Mouse (Mus musculus): Measurements from ENCODE around the gene Dcxr. TPM values are rescaled to one million over a fixed set of nuclear protein-coding genes. Genes with fewer than 3 reads are reported as not detected.

The Dcxr gene
- polyA plus RNA-seq, 1 experiment from 2014 or later = 11.9 TPM

- 61% methylated on average over 11 of the region's 11 CpGs for WGBS
- Histone ChIP-seq H3K9me3 (ENCODE audit: control insufficient read depth, low read length) (no peaks in the 10 kb centered on the region), H3K36me3 (ENCODE audit: control insufficient read depth, insufficient read depth, low read length) (no peaks in the 10 kb centered on the region), H3K9ac (ENCODE audit: low read length) (no peak overlapping the region), H3K4me2 (ENCODE audit: low read length) (no peak overlapping the region), H3K27ac (replicated peaks in 1 of 2; ENCODE audit: control insufficient read depth in 1 of 2, insufficient read depth in 1 of 2, low read depth in 2 of 2, low read length in 2 of 2) (no peak overlapping the region), H3K4me3 (ENCODE audit: control insufficient read depth in 1 of 2, insufficient read depth in 1 of 2, low read depth in 1 of 2, low read length in 2 of 2) (no peak overlapping the region), H3K4me1 (ENCODE audit: control insufficient read depth in 2 of 2, insufficient read depth in 2 of 2, low read length in 2 of 2) (peaks cover 2 to 7% of the 10 kb centered on the region in 2 experiments; a peak in 1 of 4 replicates), H3K27me3 (ENCODE audit: control insufficient read depth, insufficient read depth, low read length) (peaks cover 23% of the 10 kb centered on the region)
- no peak for ATAC-seq (ENCODE audit: insufficient number of reproducible peaks, insufficient read depth, low FRiP score, low read depth)
Observed at GRCm38 (mm10) chr11:120728530-120729240, 1.6 kb upstream of the Dcxr start.

DNA sequence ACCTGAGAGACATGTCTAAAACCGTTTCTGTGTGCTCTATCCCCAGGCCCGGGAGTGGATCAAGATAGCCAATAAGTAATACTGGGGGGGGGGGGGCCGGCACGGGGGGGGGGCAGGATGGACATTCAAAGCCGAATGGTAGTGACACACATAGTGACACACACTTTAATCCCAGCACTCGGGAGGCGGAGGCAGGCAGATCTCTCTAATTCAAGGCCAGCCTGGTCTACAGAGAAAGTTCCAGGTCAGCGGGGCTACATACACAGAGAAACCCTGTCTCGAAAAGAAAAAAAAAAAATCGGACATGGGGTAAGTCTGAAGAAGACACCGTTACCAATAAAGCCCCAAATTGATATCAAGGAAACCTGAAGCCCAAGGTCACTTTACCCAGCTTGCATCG, 483 bp upstream of the Dcxr start:
- H3K27me3 ChIP-seq (ENCODE audit: control insufficient read depth, insufficient read depth, low read length) = peaks cover 34% of the 10 kb centered on the region
- no peaks in the 10 kb centered on the region for H3K36me3 ChIP-seq (ENCODE audit: control insufficient read depth, insufficient read depth, low read length)
- no peak for ATAC-seq (ENCODE audit: insufficient number of reproducible peaks, insufficient read depth, low FRiP score, low read depth)
- H3K9ac ChIP-seq (ENCODE audit: low read length) = no peak overlapping the region
- H3K27ac ChIP-seq (replicated peaks in 1 of 2; ENCODE audit: control insufficient read depth in 1 of 2, insufficient read depth in 1 of 2, low read depth in 2 of 2, low read length in 2 of 2) = no peak overlapping the region
- peak overlapping the region; percentile 78; the same call in 1 of the 2 replicates for H3K4me2 ChIP-seq (ENCODE audit: low read length)
- H3K4me1 ChIP-seq (ENCODE audit: control insufficient read depth in 2 of 2, insufficient read depth in 2 of 2, low read length in 2 of 2) = peaks cover 0 to 7% of the 10 kb centered on the region in 2 experiments; a peak in 1 of 4 replicates
- H3K9me3 ChIP-seq (ENCODE audit: control insufficient read depth, low read length) = no peaks in the 10 kb centered on the region
- WGBS = 64% methylated on average over 12 of the region's 12 CpGs
- no peak overlapping the region for H3K4me3 ChIP-seq (ENCODE audit: control insufficient read depth in 1 of 2, insufficient read depth in 1 of 2, low read depth in 1 of 2, low read length in 2 of 2)

- 21% methylated on average over 32 of the region's 36 CpGs for WGBS
Observed at GRCm38 (mm10) chr11:120726243-120727168, 575 bp downstream of the Dcxr start.

DNA sequence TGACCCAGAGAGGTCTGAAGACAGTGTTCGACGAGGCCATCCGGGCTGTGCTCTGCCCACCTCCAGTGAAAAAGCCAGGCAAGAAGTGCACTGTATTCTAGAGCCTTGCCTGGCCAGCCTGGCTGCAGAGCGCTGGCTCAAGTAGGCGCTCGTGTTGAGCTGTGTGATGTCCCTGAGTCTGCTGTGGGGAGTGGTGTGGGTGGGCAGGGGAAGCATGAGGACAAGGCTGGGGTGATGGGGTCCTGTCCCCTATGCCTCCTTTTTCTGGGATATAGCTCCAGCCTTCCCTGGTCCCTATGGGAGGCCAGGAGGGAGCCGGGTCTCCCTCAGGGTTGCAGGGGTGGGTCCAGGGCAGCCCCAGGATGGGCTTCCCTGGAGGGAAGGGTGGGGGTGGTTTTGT, 3.6 kb downstream of the Dcxr start:
- H3K27me3 ChIP-seq (ENCODE audit: control insufficient read depth, insufficient read depth, low read length) = peaks cover 40% of the 10 kb centered on the region
- ATAC-seq (ENCODE audit: insufficient number of reproducible peaks, insufficient read depth, low FRiP score, low read depth) = no peak
- peaks cover 7 to 17% of the 10 kb centered on the region in 2 experiments; a peak in 3 of 4 replicates for H3K4me1 ChIP-seq (ENCODE audit: control insufficient read depth in 2 of 2, insufficient read depth in 2 of 2, low read length in 2 of 2)
- no peak overlapping the region for H3K4me3 ChIP-seq (ENCODE audit: control insufficient read depth in 1 of 2, insufficient read depth in 1 of 2, low read depth in 1 of 2, low read length in 2 of 2)
- H3K9ac ChIP-seq (ENCODE audit: low read length) = no peak overlapping the region
- WGBS = 78% methylated on average over 7 of the region's 7 CpGs
- no peak overlapping the region for H3K27ac ChIP-seq (replicated peaks in 1 of 2; ENCODE audit: control insufficient read depth in 1 of 2, insufficient read depth in 1 of 2, low read depth in 2 of 2, low read length in 2 of 2)
- no peak overlapping the region for H3K4me2 ChIP-seq (ENCODE audit: low read length)
- peaks cover 13% of the 10 kb centered on the region for H3K36me3 ChIP-seq (ENCODE audit: control insufficient read depth, insufficient read depth, low read length)
- no peaks in the 10 kb centered on the region for H3K9me3 ChIP-seq (ENCODE audit: control insufficient read depth, low read length)

More at GRCm38 (mm10) chr11:120726243-120727168, 575 bp downstream of the Dcxr start:
- Histone ChIP-seq H3K27me3 (ENCODE audit: control insufficient read depth, insufficient read depth, low read length) (peaks cover 44% of the 10 kb centered on the region), H3K4me2 (ENCODE audit: low read length) (peak overlapping the region; percentile 78), H3K9me3 (ENCODE audit: control insufficient read depth, low read length) (no peaks in the 10 kb centered on the region), H3K36me3 (ENCODE audit: control insufficient read depth, insufficient read depth, low read length) (no peaks in the 10 kb centered on the region), H3K4me3 (ENCODE audit: control insufficient read depth in 1 of 2, insufficient read depth in 1 of 2, low read depth in 1 of 2, low read length in 2 of 2) (peak overlapping the region; percentile 52 to 59), H3K9ac (ENCODE audit: low read length) (peak overlapping the region; percentile 36), H3K4me1 (ENCODE audit: control insufficient read depth in 2 of 2, insufficient read depth in 2 of 2, low read length in 2 of 2) (peaks cover 2 to 12% of the 10 kb centered on the region in 2 experiments; a peak in 3 of 4 replicates), H3K27ac (replicated peaks in 1 of 2; ENCODE audit: control insufficient read depth in 1 of 2, insufficient read depth in 1 of 2, low read depth in 2 of 2, low read length in 2 of 2) (no peak overlapping the region)
- no peak; the same call in 1 of the 2 replicates for ATAC-seq (ENCODE audit: insufficient number of reproducible peaks, insufficient read depth, low FRiP score, low read depth)

DNA sequence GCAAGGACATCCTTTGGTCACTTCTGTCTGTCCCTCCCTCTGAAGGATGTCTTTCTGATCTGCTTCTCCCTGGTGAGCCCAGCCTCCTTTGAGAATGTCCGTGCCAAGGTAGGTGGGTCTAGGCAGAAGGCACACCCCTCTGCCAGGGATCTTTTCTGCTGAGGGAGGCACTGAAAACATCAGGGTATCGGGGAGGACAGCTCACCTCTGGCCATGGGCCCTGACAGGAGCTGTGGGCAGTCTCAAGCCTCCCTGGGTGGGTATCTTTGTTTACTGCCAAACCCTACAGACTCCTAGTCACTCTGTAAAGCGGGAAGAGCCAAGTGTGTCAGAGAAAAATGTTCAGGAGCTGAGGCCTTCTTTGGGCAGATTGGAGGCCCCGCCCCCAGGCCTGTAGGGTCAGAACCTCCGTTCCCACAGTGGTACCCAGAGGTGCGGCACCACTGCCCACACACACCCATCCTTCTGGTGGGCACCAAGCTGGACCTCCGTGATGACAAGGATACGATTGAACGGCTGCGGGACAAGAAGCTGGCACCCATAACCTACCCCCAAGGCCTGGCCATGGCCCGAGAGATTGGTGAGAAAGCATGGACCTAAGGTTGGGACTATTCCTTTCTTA, 4.2 kb downstream of the Dcxr start:
- Histone ChIP-seq H3K9ac (ENCODE audit: low read length) (no peak overlapping the region), H3K4me1 (ENCODE audit: control insufficient read depth in 2 of 2, insufficient read depth in 2 of 2, low read length in 2 of 2) (peaks cover 7 to 17% of the 10 kb centered on the region in 2 experiments; a peak in 3 of 4 replicates), H3K4me3 (ENCODE audit: control insufficient read depth in 1 of 2, insufficient read depth in 1 of 2, low read depth in 1 of 2, low read length in 2 of 2) (no peak overlapping the region), H3K27ac (replicated peaks in 1 of 2; ENCODE audit: control insufficient read depth in 1 of 2, insufficient read depth in 1 of 2, low read depth in 2 of 2, low read length in 2 of 2) (no peak overlapping the region), H3K9me3 (ENCODE audit: control insufficient read depth, low read length) (no peaks in the 10 kb centered on the region), H3K36me3 (ENCODE audit: control insufficient read depth, insufficient read depth, low read length) (peaks cover 19% of the 10 kb centered on the region), H3K4me2 (ENCODE audit: low read length) (no peak overlapping the region), H3K27me3 (ENCODE audit: control insufficient read depth, insufficient read depth, low read length) (peaks cover 38% of the 10 kb centered on the region)
- WGBS = 83% methylated on average over 11 of the region's 11 CpGs
- no peak for ATAC-seq (ENCODE audit: insufficient number of reproducible peaks, insufficient read depth, low FRiP score, low read depth)

DNA sequence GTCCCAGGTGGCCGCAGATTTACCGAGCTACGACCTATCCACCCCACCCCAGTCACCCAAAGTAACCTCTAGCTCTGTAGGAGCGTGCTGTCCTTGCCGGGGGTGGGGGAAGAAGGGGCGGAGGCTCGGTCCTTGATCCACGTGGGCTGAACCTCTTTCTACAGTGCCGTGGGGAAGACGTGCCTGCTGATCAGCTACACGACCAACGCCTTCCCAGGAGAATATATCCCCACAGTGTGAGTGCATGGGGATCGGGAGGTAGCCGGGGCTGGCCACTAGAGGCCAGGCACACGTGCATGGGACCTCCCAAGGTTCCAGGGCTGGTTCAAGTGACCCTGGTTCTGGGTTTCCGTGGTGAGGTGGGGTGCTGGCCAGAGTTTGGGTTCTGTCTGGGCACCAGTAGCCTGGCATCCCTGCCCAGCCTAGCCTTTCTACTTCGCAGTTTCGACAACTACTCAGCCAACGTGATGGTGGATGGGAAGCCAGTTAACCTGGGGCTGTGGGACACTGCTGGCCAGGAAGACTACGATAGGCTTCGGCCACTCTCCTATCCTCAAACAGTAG, 4.9 kb downstream of the Dcxr start:
- ATAC-seq (ENCODE audit: insufficient number of reproducible peaks, insufficient read depth, low FRiP score, low read depth) = no peak
- 19% methylated on average over 21 of the region's 21 CpGs for WGBS
- Histone ChIP-seq H3K4me2 (ENCODE audit: low read length) (peak overlapping the region; percentile 97), H3K9me3 (ENCODE audit: control insufficient read depth, low read length) (no peaks in the 10 kb centered on the region), H3K9ac (ENCODE audit: low read length) (peak overlapping the region; percentile 80), H3K4me3 (ENCODE audit: control insufficient read depth in 1 of 2, insufficient read depth in 1 of 2, low read depth in 1 of 2, low read length in 2 of 2) (peak overlapping the region; percentile 52 to 61; a peak in 3 of 4 replicates), H3K27me3 (ENCODE audit: control insufficient read depth, insufficient read depth, low read length) (peaks cover 38% of the 10 kb centered on the region), H3K4me1 (ENCODE audit: control insufficient read depth in 2 of 2, insufficient read depth in 2 of 2, low read length in 2 of 2) (peaks cover 7 to 17% of the 10 kb centered on the region in 2 experiments; a peak in 3 of 4 replicates), H3K27ac (replicated peaks in 1 of 2; ENCODE audit: control insufficient read depth in 1 of 2, insufficient read depth in 1 of 2, low read depth in 2 of 2, low read length in 2 of 2) (no peak overlapping the region), H3K36me3 (ENCODE audit: control insufficient read depth, insufficient read depth, low read length) (peaks cover 26% of the 10 kb centered on the region)

Data from heart, embryonic 14.5 days (tissue).